In genomic region chr16:29536411-29537204, GRCm38 (mm10) we compare ENCODE assay signal across 14 mouse cellular contexts. TPM values are rescaled to one million over a fixed set of nuclear protein-coding genes. Genes with fewer than 3 reads are reported as not detected.
DNase-seq lines count a peak whose midpoint lies in the region; ATAC-seq lines count a peak whose summit lies in the region.
"Had no signal": no experiment of that assay in that cellular context is flagged by ENCODE, and none has a peak within 500 bp of the region (broad histone marks: within the 10 kb centered on the region; RNA-seq: fewer than 3 reads in every experiment).

No protein-coding gene starts in this region.

- intact Hi-C loops in left cerebral cortex, postnatal 14 days (cut with DNase I): no loop called here

- no peak overlapping the region for H3K9ac ChIP-seq in midbrain, embryonic 15.5 days
- H3K9ac ChIP-seq in midbrain, embryonic 11.5 days (ENCODE audit: low read length): no peak overlapping the region
- H3K9ac ChIP-seq: embryonic facial prominence, embryonic 12.5 days; intestine, embryonic 15.5 days; limb, embryonic 15.5 days had no signal

- H3K9me3 ChIP-seq in midbrain, embryonic 15.5 days: no peaks in the 10 kb centered on the region
- no peaks in the 10 kb centered on the region for H3K9me3 ChIP-seq in midbrain, embryonic 11.5 days (ENCODE audit: control insufficient read depth, low read length)
- H3K9me3 ChIP-seq: embryonic facial prominence, embryonic 12.5 days; intestine, embryonic 15.5 days; limb, embryonic 15.5 days; megakaryocyte, embryonic 14.5 days had no signal

- no peaks in the 10 kb centered on the region for H3K36me3 ChIP-seq in midbrain, embryonic 15.5 days (replicated peaks)
- H3K36me3 ChIP-seq in midbrain, embryonic 11.5 days (ENCODE audit: control insufficient read depth, insufficient read depth, low read length): no peaks in the 10 kb centered on the region
- H3K36me3 ChIP-seq: embryonic facial prominence, embryonic 12.5 days; intestine, embryonic 15.5 days; limb, embryonic 15.5 days had no signal

- H3K4me1 ChIP-seq in midbrain, embryonic 15.5 days: no peaks in the 10 kb centered on the region
- H3K4me1 ChIP-seq in midbrain, embryonic 11.5 days (ENCODE audit: control insufficient read depth, insufficient read depth, low read length): no peaks in the 10 kb centered on the region
- H3K4me1 ChIP-seq: embryonic facial prominence, embryonic 12.5 days; intestine, embryonic 15.5 days; limb, embryonic 15.5 days had no signal

- H3K4me3 ChIP-seq in midbrain, embryonic 15.5 days: no peak overlapping the region
- H3K4me3 ChIP-seq in midbrain, embryonic 11.5 days (ENCODE audit: low read depth, low read length): no peak overlapping the region
- H3K4me3 ChIP-seq: embryonic facial prominence, embryonic 12.5 days; intestine, embryonic 15.5 days; limb, embryonic 15.5 days; megakaryocyte, embryonic 14.5 days had no signal

- H3K27me3 ChIP-seq in midbrain, embryonic 15.5 days (replicated peaks): no peaks in the 10 kb centered on the region
- no peaks in the 10 kb centered on the region for H3K27me3 ChIP-seq in midbrain, embryonic 11.5 days (ENCODE audit: control insufficient read depth, insufficient read depth, low read length)
- H3K27me3 ChIP-seq: embryonic facial prominence, embryonic 12.5 days; intestine, embryonic 15.5 days; limb, embryonic 15.5 days had no signal

- 71% methylated on average over 15 of the region's 15 CpGs for whole genome bisulfite sequencing in midbrain, embryonic 15.5 days
- 88% methylated on average over 15 of the region's 15 CpGs for WGBS in midbrain, embryonic 11.5 days

- peak; percentile 63; the same call in 1 of the 2 replicates for ATAC-seq in midbrain, embryonic 15.5 days (replicated peaks)
- no peak for ATAC-seq in midbrain, embryonic 11.5 days (ENCODE audit: low FRiP score)
- no peak for ATAC-seq in megakaryocyte, adult 5-6 weeks (ENCODE audit: poor library complexity, severe bottlenecking)
- ATAC-seq: intestine, embryonic 15.5 days had no signal

- DNase-seq in cerebellum, postnatal 10 days: peak; percentile 30 to 60
- DNase-seq in cerebellum, adult 8-10 months: no peak
- no peak for DNase-seq in midbrain, embryonic 11.5 days (ENCODE audit: low spot score, missing footprints)
- peak; percentile 41 to 53 for DNase-seq in left cerebral cortex, postnatal 14 days (ENCODE audit: low spot score in 2 of 2)
- no peak for DNase-seq in gastrocnemius, adult 8-10 months (ENCODE audit: low spot score in 2 of 2)
- DNase-seq in ovary, adult 18-20 months (ENCODE audit: low spot score): no peak
- DNase-seq: heart, adult 18-20 months had no signal

- no peak overlapping the region for H3K4me2 ChIP-seq in midbrain, embryonic 15.5 days
- H3K4me2 ChIP-seq in midbrain, embryonic 11.5 days: no peak overlapping the region
- H3K4me2 ChIP-seq: embryonic facial prominence, embryonic 12.5 days; intestine, embryonic 15.5 days; limb, embryonic 15.5 days had no signal

- H3K27ac ChIP-seq in midbrain, embryonic 15.5 days: no peak overlapping the region
- H3K27ac ChIP-seq in midbrain, embryonic 11.5 days (ENCODE audit: low read depth, low read length): no peak overlapping the region
- H3K27ac ChIP-seq: embryonic facial prominence, embryonic 12.5 days; intestine, embryonic 15.5 days; limb, embryonic 15.5 days had no signal

RNA-seq across cellular contexts. Expression of gene Atp13a4, which starts 8.1 kb away (rescaled TPM):
- polyA plus RNA-seq in midbrain, embryonic 15.5 days (2015; fragmentation: Nextera tagmentation; extraction: Ambion mirVana): 1.5 and 1.7 TPM in 2 replicates
- polyA plus RNA-seq in midbrain, embryonic 11.5 days (2014; fragmentation: Nextera tagmentation; extraction: Ambion mirVana): 0.17 and 0.33 TPM in 2 replicates
- 10 to 100 TPM in 1 of 2 experiments, 1 to 10 TPM in 1; 9.1 to 10.7 TPM for total RNA-seq in left cerebral cortex, postnatal 14 days (2021)
- total RNA-seq in gastrocnemius, adult 8-10 months (2022): not detected
- not detected in 2 replicates for total RNA-seq in megakaryocyte, adult 5-6 weeks (2015)
- total RNA-seq in megakaryocyte, adult 5-6 weeks (2017): not detected in 2 replicates
- total RNA-seq: heart, adult 18-20 months; neutrophil, adult 5-6 weeks had no signal

RNA-seq across cellular contexts. Expression of gene Opa1, which starts 42.5 kb away (rescaled TPM):
- 45.1 and 48.5 TPM in 2 replicates for polyA plus RNA-seq in midbrain, embryonic 15.5 days (2015; fragmentation: Nextera tagmentation; extraction: Ambion mirVana)
- 49.6 and 58.4 TPM in 2 replicates for polyA plus RNA-seq in midbrain, embryonic 11.5 days (2014; fragmentation: Nextera tagmentation; extraction: Ambion mirVana)
- 100 to 1,000 TPM; 116 to 119 TPM for total RNA-seq in left cerebral cortex, postnatal 14 days (2021)
- 10 to 100 TPM; 73.2 to 92.0 (median 83.4) TPM for total RNA-seq in gastrocnemius, adult 8-10 months (2022)
- 27.0 and 30.5 TPM in 2 replicates for total RNA-seq in megakaryocyte, adult 5-6 weeks (2015)
- total RNA-seq in megakaryocyte, adult 5-6 weeks (2017): 56.2 and 59.1 TPM in 2 replicates

Comparison
In these comparisons a context has a peak if more than half of its experiments do, and no peak if none do; other contexts are left out.
1. DNase-seq: peak in cerebellum, postnatal 10 days (2 of 2) and left cerebral cortex, postnatal 14 days (2 of 2); none in cerebellum, adult 8-10 months (single experiment), midbrain, embryonic 11.5 days (single experiment), gastrocnemius, adult 8-10 months (0 of 2) and ovary, adult 18-20 months (single experiment).
2. RNA of gene Atp13a4, which starts 8.1 kb away (total RNA-seq): 9.1 to 10.7 TPM in left cerebral cortex, postnatal 14 days; not detected in gastrocnemius, adult 8-10 months and not detected in megakaryocyte, adult 5-6 weeks; every median in the first group is over 4 times any median in the second.